Mouse (Mus musculus) midbrain, embryonic 13.5 days (tissue): Measurements from ENCODE around the gene Gm2042. TPM values are rescaled to one million over a fixed set of nuclear protein-coding genes. Genes with fewer than 3 reads are reported as not detected.
"Not testable (repeated sequence)": the region's sequence is repeated elsewhere in the genome, so short reads cannot be mapped to it uniquely, and the experiment has no call there.

Experiments
- ATAC-seq: fragments of 200-750 bp; cut with Nextera tagmentation; 2 replicates; pipeline ENCODE4 v1.8.0; 2017; ENCODE audit warnings: mild to moderate bottlenecking, moderate TSS enrichment, moderate library complexity
- H3K27ac ChIP-seq: fragments of 300-500 bp; sonication (generic); 2 replicates; pipeline ENCODE4 v1.5.1; 2015; ENCODE audit warnings: inconsistent platforms, mild to moderate bottlenecking, moderate library complexity
- H3K27me3 ChIP-seq: fragments of 300-500 bp; sonication (generic); 2 replicates; pipeline ENCODE4 v1.6.1; 2015; ENCODE audit warnings: mild to moderate bottlenecking, inconsistent platforms
- H3K36me3 ChIP-seq: fragments of 300-500 bp; sonication (generic); 2 replicates; pipeline ENCODE4 v1.6.1; 2015; ENCODE audit warnings: mild to moderate bottlenecking, inconsistent platforms
- H3K4me1 ChIP-seq: fragments of 300-500 bp; sonication (generic); replicated peaks from 2 replicates; pipeline ENCODE4 v1.6.1; 2015; ENCODE audit warnings: inconsistent platforms
- H3K4me2 ChIP-seq: fragments of 300-500 bp; sonication (generic); replicated peaks from 2 replicates; pipeline ENCODE4 v1.6.1; 2015; ENCODE audit warnings: moderate library complexity, mild to moderate bottlenecking, inconsistent platforms
- H3K4me3 ChIP-seq: fragments of 300-500 bp; sonication (generic); replicated peaks from 2 replicates; pipeline ENCODE4 v1.5.1; 2015; ENCODE audit warnings: mild to moderate bottlenecking, inconsistent platforms
- H3K9ac ChIP-seq: fragments of 300-500 bp; sonication (generic); replicated peaks from 2 replicates; pipeline ENCODE4 v1.6.1; 2015; ENCODE audit warnings: mild to moderate bottlenecking, inconsistent platforms
- H3K9me3 ChIP-seq: fragments of 300-500 bp; sonication (generic); 2 replicates; pipeline ENCODE4 v1.6.1; 2016; ENCODE audit warnings: mild to moderate bottlenecking, inconsistent platforms
- WGBS: fragments of 180-500 bp; shearing (Covaris S2); methylation state at CpG from one replicate; pipeline ENCODE4 v1.1.7; 2015; 5-methylcytosine and 5-hydroxymethylcytosine counted together
- polyA plus RNA-seq: library from polyadenylated mRNA; unstranded; fragments of >200 nt; fragmentation: Nextera tagmentation; extraction: Ambion mirVana; gene quantifications from 2 replicates; pipeline ENCODE4 v1.2.1, GENCODE M21; 2015

The Gm2042 gene
- polyA plus RNA-seq: not detected in 2 replicates

DNA sequence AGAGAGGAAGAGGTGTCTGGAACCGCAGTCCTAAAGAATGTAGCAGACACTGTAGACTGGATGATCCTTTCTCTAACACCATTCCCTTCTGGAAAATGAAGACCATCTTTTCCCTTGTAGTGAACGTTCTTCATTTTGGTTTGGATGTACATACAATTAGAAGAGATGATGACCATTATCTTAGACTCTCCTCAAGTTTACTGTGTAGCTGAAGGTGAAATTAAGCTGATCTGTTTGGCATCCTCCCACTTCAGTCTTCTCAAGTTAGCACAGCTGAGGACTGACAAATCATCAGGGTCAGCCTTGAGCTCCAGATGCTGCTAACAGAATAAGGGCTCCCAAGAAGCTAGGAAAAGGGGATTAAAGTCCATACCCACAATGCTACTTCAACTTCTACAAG lies at the start of gene Gm2042:
Gene Gm2042 (plus strand): TSS at position 301 of the 400 bp plus-strand sequence.
- not testable (repeated sequence) for H3K4me3 ChIP-seq, H3K36me3 ChIP-seq, H3K4me2 ChIP-seq, H3K4me1 ChIP-seq, H3K27me3 ChIP-seq, H3K9me3 ChIP-seq, H3K27ac ChIP-seq, H3K9ac ChIP-seq, ATAC-seq
- 90% methylated on average over 2 of the region's 2 CpGs for WGBS

DNA sequence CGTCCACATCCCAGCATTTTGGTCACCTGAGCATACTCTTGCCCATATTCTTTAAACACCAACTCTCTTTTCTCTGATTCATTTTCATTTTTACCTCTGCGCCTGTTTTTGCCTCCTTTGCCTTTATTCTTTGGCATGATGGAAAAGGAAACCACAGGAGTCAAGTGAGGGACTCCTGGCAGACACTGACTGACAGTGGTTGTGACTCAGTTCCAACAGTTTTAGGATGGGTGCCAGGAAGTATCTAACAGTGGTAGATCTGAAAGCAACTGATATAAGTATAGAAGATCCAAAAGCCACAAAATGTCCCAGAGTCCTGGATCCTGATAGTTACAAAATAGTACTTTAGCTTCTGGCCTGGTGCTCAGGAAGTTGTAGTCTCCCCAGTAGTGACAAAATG lies 34.2 kb upstream of the Gm2042 start, which contains the start of gene Gm2035:
Gene Gm2035 (minus strand): TSS at position 137 of the 400 bp plus-strand sequence.
- H3K9ac ChIP-seq, H3K4me1 ChIP-seq, H3K27ac ChIP-seq, H3K36me3 ChIP-seq, H3K9me3 ChIP-seq, H3K4me2 ChIP-seq, ATAC-seq, H3K27me3 ChIP-seq, H3K4me3 ChIP-seq: not testable (repeated sequence)
- 74% methylated on average over 2 of the region's 2 CpGs for WGBS

DNA sequence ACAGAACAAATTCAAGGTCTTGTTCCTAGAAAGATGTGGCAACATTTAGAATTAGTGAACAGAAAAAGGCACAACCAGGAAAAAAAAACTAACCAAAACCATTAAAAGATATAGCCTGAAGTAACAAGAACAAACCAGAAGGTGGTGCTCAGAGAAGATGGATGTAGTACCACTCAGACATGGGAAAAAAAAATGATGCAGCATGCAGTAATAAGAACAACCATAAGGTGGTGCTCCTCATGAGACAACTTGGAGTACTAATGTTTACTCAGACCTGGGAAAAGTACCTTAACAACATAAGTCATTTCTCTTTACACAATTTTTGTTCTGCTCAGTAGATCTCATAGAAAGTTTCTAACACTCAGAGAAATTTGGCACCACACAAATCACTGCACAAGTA lies 30.1 kb downstream of the Gm2042 start:
- not testable (repeated sequence) for ATAC-seq, H3K4me2 ChIP-seq, H3K4me1 ChIP-seq, H3K27me3 ChIP-seq, H3K36me3 ChIP-seq, H3K4me3 ChIP-seq, H3K9ac ChIP-seq, H3K27ac ChIP-seq, H3K9me3 ChIP-seq

DNA sequence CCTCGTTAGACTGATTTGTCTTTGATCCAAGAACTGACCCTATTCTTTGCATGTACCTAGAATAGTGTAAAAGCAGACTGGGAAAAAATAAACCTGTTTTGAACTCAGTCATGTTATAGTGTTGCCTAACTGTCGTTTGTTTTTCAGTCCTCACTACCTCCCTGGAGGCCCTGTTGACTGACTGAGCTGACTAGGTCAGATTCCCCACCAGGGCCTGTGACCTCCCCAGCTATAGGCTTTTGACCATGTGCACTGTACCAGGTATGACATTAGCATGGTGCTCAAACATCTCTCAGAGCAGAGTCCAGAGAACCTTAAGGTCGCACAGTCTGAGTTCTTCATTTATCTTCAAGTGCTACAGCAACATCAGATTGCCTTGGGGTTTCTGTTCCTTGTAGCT lies 50.2 kb downstream of the Gm2042 start:
- not testable (repeated sequence) for H3K9ac ChIP-seq, H3K36me3 ChIP-seq, ATAC-seq, H3K4me1 ChIP-seq, H3K27ac ChIP-seq, H3K27me3 ChIP-seq, H3K4me2 ChIP-seq, H3K4me3 ChIP-seq, H3K9me3 ChIP-seq
- 77% methylated on average over 3 of the region's 3 CpGs for WGBS

Other genes with a start within 250 kb of the Gm2042 start
- not detected in 2 replicates for gene Gm21319, start 178.3 kb upstream of the Gm2042 start, polyA plus RNA-seq
- not detected in 2 replicates for gene Gm21936, start 158.6 kb upstream of the Gm2042 start, polyA plus RNA-seq
- not detected in 2 replicates for gene BB287469, start 137.5 kb upstream of the Gm2042 start, polyA plus RNA-seq
- not detected in 2 replicates for gene Gm2001, start 111.7 kb upstream of the Gm2042 start, polyA plus RNA-seq
- gene Gm2016, start 80.0 kb upstream of the Gm2042 start, polyA plus RNA-seq: not detected in 2 replicates
- gene Gm2022, start 58.7 kb upstream of the Gm2042 start, polyA plus RNA-seq: not detected in 2 replicates
- gene Gm2035, start 34.2 kb upstream of the Gm2042 start, polyA plus RNA-seq: not detected in 2 replicates
- gene Gm2075, start 57.8 kb downstream of the Gm2042 start, polyA plus RNA-seq: not detected in 2 replicates
- gene Gm6803, start 64.7 kb downstream of the Gm2042 start, polyA plus RNA-seq: not detected in 2 replicates
- gene Gm2056, start 72.9 kb downstream of the Gm2042 start, polyA plus RNA-seq: not detected in 2 replicates
- not detected in 2 replicates for gene Gm16368, start 129.6 kb downstream of the Gm2042 start, polyA plus RNA-seq
- not detected in 2 replicates for gene Gm10436, start 228.0 kb downstream of the Gm2042 start, polyA plus RNA-seq